Mouse (Mus musculus): ENCODE results near the gene Rassf3.

GRCm38 (mm10) chr10:121489941-121490340 lies 13.8 kb upstream of the Rassf3 start:
- TF ChIP-seq CTCF (IDR thresholded peaks at IDR 0.05; ENCODE audit: control insufficient read depth, insufficient read depth, insufficient replicate concordance, low read depth, low read length) = no peak
- no peak for TF ChIP-seq POLR2A (IDR thresholded peaks at IDR 0.05; ENCODE audit: control insufficient read depth, low read depth, low read length)
